ENCODE assay signal across 18 mouse cellular contexts in genomic region chr2:153036690-153037089, GRCm38 (mm10). TPM values are rescaled to one million over a fixed set of nuclear protein-coding genes. Genes with fewer than 3 reads are reported as not detected.
"Had no signal": no experiment of that assay in that cellular context is flagged by ENCODE, and none has a peak within 500 bp of the region (broad histone marks: within the 10 kb centered on the region; RNA-seq: fewer than 3 reads in every experiment).

No protein-coding gene starts in this region.

- DNase-seq: kidney, adult 18-20 months; kidney, postnatal 25 days; lung, adult 2 months; lung, postnatal 36 days; thymus, adult 2 months; thymus, postnatal 25 days had no signal

- H3K27ac ChIP-seq: intestine, embryonic 15.5 days; kidney, embryonic 15.5 days; left cerebral cortex, adult 2 months; limb, embryonic 10.5 days; liver, embryonic 15.5 days; midbrain, embryonic 15.5 days; stomach, embryonic 15.5 days had no signal

- ATAC-seq: intestine, embryonic 15.5 days; lung, postnatal 0 days; midbrain, embryonic 15.5 days had no signal

- H3K27me3 ChIP-seq: midbrain, embryonic 15.5 days had no signal

- H3K4me3 ChIP-seq: intestine, embryonic 15.5 days; kidney, embryonic 15.5 days; left cerebral cortex, adult 2 months; limb, embryonic 10.5 days; liver, embryonic 15.5 days; midbrain, embryonic 15.5 days; stomach, embryonic 15.5 days had no signal

- H3K9me3 ChIP-seq: intestine, embryonic 15.5 days; kidney, embryonic 15.5 days; limb, embryonic 10.5 days; liver, embryonic 15.5 days; midbrain, embryonic 15.5 days; stomach, embryonic 15.5 days had no signal

- H3K4me2 ChIP-seq: intestine, embryonic 15.5 days; kidney, embryonic 15.5 days; liver, embryonic 11.5 days; liver, embryonic 15.5 days; stomach, embryonic 15.5 days had no signal

- H3K36me3 ChIP-seq: intestine, embryonic 15.5 days; kidney, embryonic 15.5 days; limb, embryonic 10.5 days; liver, embryonic 15.5 days; midbrain, embryonic 15.5 days; stomach, embryonic 15.5 days had no signal

- H3K9ac ChIP-seq: intestine, embryonic 15.5 days; kidney, embryonic 15.5 days; liver, embryonic 15.5 days; midbrain, embryonic 15.5 days; stomach, embryonic 15.5 days had no signal

RNA-seq across cellular contexts. Expression of gene Xkr7, which starts 5.0 kb away (rescaled TPM):
- total RNA-seq: megakaryocyte progenitor cell, adult 5-6 weeks; neutrophil, adult 5-6 weeks had no signal
- polyA plus RNA-seq: kidney, embryonic 15.5 days; limb, embryonic 10.5 days; liver, embryonic 11.5 days; liver, embryonic 15.5 days; lung, adult 2 months; lung, postnatal 0 days; spleen, adult 2 months had no signal

RNA-seq across cellular contexts. Expression of gene Ccm2l, which starts 29.1 kb away (rescaled TPM):
- total RNA-seq: neutrophil, adult 5-6 weeks had no signal
